Mouse (Mus musculus) hindlimb bud, embryonic 11.5 days (tissue): ENCODE measurements around the gene Kctd20.

ENCODE experiments used
- DNase-seq: peaks from one replicate; pipeline ENCODE4 v3.0.0-alpha.2; 2012; ENCODE audit warnings: low read depth, low spot score; ENCODE audit errors: extremely low spot score

The Kctd20 gene

DNA sequence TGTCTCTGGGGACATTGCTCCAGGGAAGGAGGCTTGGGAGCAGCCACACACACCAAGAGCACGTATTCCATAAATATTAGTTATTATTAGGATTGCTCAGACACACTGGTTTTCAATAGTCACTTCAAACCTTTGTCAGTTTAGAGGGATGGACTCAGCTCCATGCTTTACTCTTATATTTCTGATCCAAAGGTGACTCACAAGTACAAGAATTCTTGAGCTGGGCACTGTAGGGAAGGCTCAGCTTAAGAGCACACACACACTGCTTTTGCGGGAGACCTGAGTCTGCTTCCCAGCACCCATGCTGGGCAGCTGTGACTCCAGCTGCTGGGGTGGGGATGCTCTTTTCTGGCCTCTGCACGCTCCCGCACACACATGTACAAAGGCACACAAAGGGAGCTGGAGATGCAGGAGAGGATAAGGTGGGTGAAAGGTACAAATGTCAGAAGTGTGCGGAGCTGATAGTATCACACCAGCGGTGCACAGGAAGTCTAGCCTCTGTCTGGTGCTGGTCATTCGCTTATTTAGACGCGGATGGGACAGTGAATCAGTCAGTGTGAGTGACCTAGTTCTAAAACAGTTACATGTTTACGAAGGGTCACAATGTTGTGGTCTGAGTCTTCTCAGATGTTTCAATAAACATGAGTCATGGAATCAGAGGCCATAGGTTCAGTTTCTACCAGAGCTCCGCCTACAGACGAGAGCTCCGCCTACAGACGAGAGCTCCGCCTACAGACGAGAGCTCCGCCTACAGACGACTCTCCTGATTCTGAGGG, 20.1 kb upstream of the Kctd20 start:
- DNase-seq: no peak

GRCm38 (mm10) chr17:28932274-28932673, 19.5 kb upstream of the Kctd20 start:
- no peak for DNase-seq

DNA sequence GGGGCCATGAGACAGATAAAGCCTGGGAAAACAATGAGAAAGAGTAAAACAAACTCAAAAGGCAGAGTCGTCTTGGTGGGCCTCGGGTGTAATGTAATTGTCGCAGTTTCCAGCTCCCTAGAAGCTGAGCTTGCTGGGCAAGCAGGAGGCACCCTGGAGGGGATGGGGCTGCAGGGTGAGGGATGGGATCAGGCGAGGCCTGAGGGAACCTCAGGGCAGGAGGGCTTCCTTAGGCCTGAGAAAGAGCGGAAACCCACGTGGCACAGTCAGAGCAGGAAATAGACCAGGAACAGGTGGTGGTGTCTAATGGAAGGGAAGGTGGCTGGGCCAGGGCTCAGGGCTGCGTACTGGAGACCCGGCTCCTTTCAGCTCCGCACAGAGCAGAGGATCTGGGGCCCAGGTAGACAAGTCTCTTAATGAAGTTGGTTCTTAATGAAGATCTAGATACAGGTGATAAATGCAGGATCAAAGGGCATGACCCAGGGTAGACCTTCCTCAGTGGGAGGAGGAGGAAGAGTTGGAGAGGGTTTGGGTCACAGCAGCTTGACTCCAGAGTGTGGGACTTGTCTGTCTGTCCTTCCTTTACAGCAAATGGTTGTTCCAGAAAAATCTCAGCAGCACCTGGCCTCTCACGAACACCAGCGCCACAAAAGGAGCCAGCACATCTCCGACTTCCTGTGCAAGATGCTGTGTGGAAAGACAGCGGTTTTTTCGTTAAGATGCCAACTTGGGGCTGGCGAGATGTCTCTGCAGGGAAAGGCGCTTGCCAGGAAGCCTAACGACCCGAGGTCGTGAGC, 17.4 kb upstream of the Kctd20 start:
- no peak for DNase-seq

DNA sequence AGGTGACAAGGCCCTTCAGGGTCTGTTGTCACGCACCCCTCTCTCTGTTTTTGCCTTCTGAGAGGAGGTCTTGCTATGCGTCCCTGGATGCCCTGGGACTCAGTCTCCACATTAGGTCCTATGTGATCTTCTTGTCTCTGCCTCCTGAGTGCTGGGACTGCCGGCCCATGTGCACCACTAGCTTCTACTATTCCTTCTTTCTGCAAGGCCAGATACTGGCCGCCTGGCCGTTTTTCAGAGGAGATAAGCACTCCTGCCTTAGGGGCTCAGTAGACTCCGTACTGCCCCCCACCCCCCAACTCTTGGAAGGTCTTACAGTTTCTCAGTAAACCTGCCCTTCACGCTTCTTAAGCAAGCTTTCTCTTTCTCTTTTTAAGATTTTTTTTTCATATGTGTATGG, 15.6 kb upstream of the Kctd20 start:
- DNase-seq: no peak

DNA sequence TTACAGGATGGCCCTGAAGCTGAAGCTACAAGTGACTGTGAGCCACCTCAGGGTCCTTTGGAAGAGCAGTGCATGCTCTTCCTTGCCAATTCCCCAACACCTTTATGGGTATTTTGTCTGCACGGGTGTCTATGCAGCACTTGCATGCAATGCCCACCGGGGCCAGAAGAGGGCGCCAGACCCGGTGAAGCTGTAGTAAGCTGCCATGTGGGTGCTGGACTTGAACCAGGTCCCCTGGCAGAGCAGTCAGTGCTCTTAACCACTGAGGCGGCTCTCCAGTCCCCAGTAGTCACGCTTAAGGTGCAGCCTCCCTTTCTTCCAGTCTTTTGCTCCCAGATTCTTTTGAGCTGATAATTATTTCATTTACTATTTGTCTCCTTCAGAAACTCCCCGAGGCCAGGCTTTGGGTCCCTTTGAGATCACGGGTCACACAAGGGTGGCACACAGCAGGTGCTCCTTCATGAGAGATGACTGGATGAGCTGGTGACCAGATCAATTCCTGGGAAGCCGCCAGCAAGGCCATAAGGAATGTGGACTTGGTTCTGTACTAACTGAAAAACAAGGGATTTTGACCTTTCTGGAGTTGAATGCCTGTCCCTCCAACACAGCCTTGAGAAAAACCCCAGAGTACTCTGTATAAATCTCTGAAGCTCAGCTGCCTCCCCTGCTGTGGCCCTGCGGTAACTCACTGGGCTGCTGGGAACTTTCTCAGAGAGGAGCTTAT, 15.0 kb upstream of the Kctd20 start:
- no peak for DNase-seq

- no peak for DNase-seq
These were observed 10.8 kb upstream of the Kctd20 start for GRCm38 (mm10) chr17:28940776-28941555.

DNA sequence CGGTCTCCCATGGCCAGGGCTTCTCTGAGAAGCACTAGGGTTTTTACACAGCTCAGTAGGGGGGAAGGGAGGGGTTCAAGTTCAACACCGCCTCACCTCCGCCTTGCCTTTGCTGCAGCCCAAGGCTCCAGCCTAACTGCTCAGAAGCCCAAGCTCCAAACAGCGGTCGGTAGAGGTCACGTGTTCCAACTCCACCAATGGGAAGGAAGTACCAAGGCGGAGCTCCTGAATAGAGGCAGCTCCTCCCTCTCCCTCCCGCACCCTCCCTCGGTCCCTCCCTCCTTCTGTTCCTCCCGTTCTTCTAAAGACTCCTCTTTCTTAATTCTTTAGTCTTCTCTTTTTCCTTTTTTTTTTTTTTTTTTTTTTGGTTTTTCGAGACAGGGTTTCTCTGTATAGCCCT, 9.6 kb upstream of the Kctd20 start:
- no peak for DNase-seq

DNA sequence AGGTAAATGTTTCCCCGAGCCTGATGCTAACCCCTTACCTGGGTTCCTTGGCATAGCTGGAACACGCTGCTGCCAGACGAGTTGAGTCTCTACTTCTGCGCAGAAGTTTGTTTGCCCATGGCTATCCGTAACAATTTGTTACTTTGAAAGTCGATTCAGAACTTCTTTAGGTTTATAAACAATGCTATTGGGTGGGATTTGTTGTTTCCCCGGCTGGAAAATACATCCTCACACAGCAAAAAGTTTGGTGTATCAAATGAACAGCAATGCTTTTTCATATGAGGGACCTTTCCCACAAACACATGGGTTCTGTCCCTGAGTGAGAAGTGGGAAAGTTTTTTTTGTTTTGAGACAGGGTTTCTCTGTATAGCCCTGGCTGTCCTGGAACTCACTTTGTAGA, 8.0 kb upstream of the Kctd20 start, which contains the start of gene Pxt1:
Gene Pxt1, minus strand, starts transcription at position 101 of the 400 bp plus-strand sequence.
- no peak for DNase-seq

DNA sequence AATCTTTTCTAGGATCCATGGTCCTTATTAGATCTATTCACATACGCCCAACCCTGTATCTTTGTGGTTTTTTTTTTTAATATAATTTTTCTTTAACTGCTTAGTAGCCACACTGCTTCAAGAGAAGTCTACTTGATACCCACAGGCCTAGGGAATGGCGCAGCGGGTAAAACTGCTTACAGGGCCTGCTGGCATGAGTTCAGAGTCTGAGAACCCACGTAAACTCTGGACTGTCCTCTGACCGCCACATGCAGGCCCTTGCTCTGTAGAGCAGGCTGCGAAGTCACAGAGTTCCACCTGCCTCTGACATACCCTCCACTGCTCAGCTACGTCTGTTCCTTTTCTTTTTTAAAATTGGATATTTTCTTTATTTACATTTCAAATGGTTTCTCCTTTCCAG, 7.3 kb upstream of the Kctd20 start:
- no peak for DNase-seq

- no peak for DNase-seq
These were observed 4.5 kb upstream of the Kctd20 start for GRCm38 (mm10) chr17:28947011-28947939.

- no peak for DNase-seq
These were observed 3.1 kb upstream of the Kctd20 start for GRCm38 (mm10) chr17:28948661-28949060.

GRCm38 (mm10) chr17:28950751-28951150, 999 bp upstream of the Kctd20 start:
- no peak for DNase-seq

DNA sequence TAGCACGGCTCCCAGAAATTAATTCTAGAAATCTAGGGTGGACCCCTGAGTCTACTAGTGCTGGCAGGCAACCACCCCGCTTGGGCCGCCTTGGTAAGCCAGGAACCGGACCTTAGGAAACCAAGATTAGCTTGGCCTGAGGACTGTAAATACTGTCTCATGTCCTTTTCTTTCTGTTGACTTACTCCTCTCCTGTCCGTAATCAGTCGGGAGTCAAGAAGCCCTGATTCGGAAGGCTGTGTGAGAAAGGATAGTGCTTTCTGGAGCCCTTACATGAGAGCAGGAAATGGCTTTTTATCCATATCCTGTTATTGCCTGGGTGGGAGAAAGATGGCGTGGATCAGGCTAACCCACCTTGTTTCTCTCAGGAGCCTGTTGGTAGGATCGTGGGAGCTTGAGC, 1.5 kb downstream of the Kctd20 start:
- no peak for DNase-seq

- DNase-seq: no peak
These were observed 2.7 kb downstream of the Kctd20 start for GRCm38 (mm10) chr17:28954416-28954815.

DNA sequence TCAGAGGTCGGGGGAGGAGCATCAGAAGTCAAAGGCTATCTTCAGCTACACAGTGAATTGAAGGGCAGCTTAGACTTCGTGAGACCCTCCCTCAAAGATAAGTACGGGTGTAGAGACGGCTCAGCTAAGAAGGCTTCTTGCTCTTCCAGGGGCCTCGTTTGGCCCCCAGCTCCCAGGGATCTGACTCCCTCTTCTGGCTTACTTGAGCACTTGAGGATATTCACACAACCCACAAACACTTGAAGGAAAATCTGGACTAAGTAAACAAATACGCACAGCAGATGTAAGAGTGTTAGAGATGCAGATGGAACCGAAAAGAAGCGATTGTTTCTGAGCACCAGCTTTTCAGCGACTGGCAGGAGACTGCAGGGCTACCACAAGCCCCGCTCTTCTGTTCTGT, 8.8 kb downstream of the Kctd20 start:
- no peak for DNase-seq

GRCm38 (mm10) chr17:28961596-28961995, 9.8 kb downstream of the Kctd20 start:
- DNase-seq: no peak

- no peak for DNase-seq
These were observed 15.4 kb downstream of the Kctd20 start for GRCm38 (mm10) chr17:28967021-28967610.

- DNase-seq: no peak
These were observed 18.4 kb downstream of the Kctd20 start for GRCm38 (mm10) chr17:28970122-28970521.

- DNase-seq: no peak
These were observed 27.3 kb downstream of the Kctd20 start for GRCm38 (mm10) chr17:28979091-28979490.
